Mouse (Mus musculus) limb, embryonic 14.5 days (tissue): ENCODE results near the gene Cst9. TPM values are rescaled to one million over a fixed set of nuclear protein-coding genes. Genes with fewer than 3 reads are reported as not detected.

Experiments
- ATAC-seq: fragments of 200-750 bp; cut with Nextera tagmentation; 2 replicates; pipeline ENCODE4 v1.8.0; 2017; ENCODE audit warnings: low read depth, moderate number of reproducible peaks, moderate TSS enrichment; ENCODE audit not compliant: low FRiP score
- DNase-seq: peaks from one replicate; pipeline ENCODE4 v3.0.0-alpha.2; 2015; ENCODE audit warnings: low spot score
- H3K27ac ChIP-seq: fragments of 300-500 bp; sonication (generic); replicated peaks from 2 replicates; pipeline ENCODE4 v1.5.1; 2014; ENCODE audit warnings: low read depth, mild to moderate bottlenecking, low read length, moderate library complexity, mixed read lengths
- H3K27me3 ChIP-seq: fragments of 300-500 bp; sonication (generic); 2 replicates; pipeline ENCODE4 v1.6.1; 2014; ENCODE audit warnings: low read length, mixed read lengths; ENCODE audit not compliant: control insufficient read depth, insufficient read depth
- H3K36me3 ChIP-seq: fragments of 300-500 bp; sonication (generic); 2 replicates; pipeline ENCODE4 v1.6.1; 2014; ENCODE audit warnings: mild to moderate bottlenecking, low read length, moderate library complexity, mixed read lengths; ENCODE audit not compliant: control insufficient read depth, insufficient read depth
- H3K4me1 ChIP-seq: fragments of 300-500 bp; sonication (generic); 2 replicates; pipeline ENCODE4 v1.6.1; 2014; ENCODE audit warnings: antibody characterized with exemption, low read length, mixed read lengths; ENCODE audit not compliant: control insufficient read depth, insufficient read depth
- H3K4me2 ChIP-seq: fragments of 300-500 bp; sonication (generic); replicated peaks from 2 replicates; pipeline ENCODE4 v1.6.1; 2014; ENCODE audit warnings: low read depth, mild to moderate bottlenecking, low read length, moderate library complexity; ENCODE audit not compliant: severe bottlenecking
- H3K4me3 ChIP-seq: fragments of 300-500 bp; sonication (generic); replicated peaks from 2 replicates; pipeline ENCODE4 v1.5.1; 2014; ENCODE audit warnings: low read length
- H3K9ac ChIP-seq: fragments of 300-500 bp; sonication (generic); 2 replicates; pipeline ENCODE4 v1.6.1; 2014; ENCODE audit warnings: mild to moderate bottlenecking, low read depth, low read length, moderate library complexity; ENCODE audit not compliant: severe bottlenecking
- H3K9me3 ChIP-seq: fragments of 300-500 bp; sonication (generic); 2 replicates; pipeline ENCODE4 v1.6.1; 2016; ENCODE audit warnings: low read length; ENCODE audit not compliant: control insufficient read depth
- POLR2A ChIP-seq: fragments of 200-500 bp; IDR thresholded peaks from 2 replicates; pipeline ENCODE4 v1.8.0; 2012; ENCODE audit warnings: inconsistent platforms, mild to moderate bottlenecking, moderate library complexity, borderline replicate concordance; ENCODE audit not compliant: insufficient read depth, insufficient read length; ENCODE audit errors: extremely low read depth
- WGBS: fragments of 180-500 bp; shearing (Covaris S2); extraction: QIAGEN DNeasy Blood & Tissue Kit; methylation state at CpG from one replicate; pipeline ENCODE4 v1.1.7; 2014; 5-methylcytosine and 5-hydroxymethylcytosine counted together
- polyA plus RNA-seq, 2 experiments: library from polyadenylated mRNA; depleted of rRNA in 1 of 2; stranded (reverse) in 1 of 2; unstranded in 1 of 2; fragments of >200 nt; fragmentation: Nextera tagmentation in 1 of 2; extraction: Ambion mirVana in 1 of 2; gene quantifications; 2 replicates each; pipeline versions ENCODE4 v1.2.1 to v1.2.3; 2012 to 2014

Cst9 gene
- not detected in 2 replicates for polyA plus RNA-seq (2012; rRNA removed)
- polyA plus RNA-seq (2014; fragmentation: Nextera tagmentation; extraction: Ambion mirVana), result not detected in 2 replicates

DNA sequence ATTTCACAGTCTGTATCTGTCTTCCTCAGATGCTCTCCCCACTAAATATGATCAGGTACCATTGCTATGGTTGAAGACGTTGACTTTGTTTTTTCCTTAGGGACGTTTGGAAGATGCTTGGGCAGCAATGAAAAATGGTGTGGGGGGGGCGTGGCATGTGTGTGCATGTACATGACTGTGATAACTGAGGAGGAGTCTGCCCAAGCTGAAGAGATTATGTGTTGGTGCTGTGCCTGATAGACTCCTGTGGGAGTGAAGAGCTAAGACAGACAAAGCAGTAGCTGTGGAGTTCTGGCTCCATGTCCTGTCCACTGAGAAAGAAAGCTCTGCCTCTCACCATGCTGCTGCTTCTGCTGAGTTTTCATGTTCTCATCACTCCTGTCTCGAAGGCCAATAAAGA is at the start of gene Cst9:
TSS of gene Cst9 (plus strand) at position 236 of the 400 bp plus-strand sequence.
- no peak within 1 kb of the TSS for H3K4me2 ChIP-seq
- no peak within 1 kb of the TSS for H3K4me3 ChIP-seq
- no peak within 1 kb of the TSS for H3K27ac ChIP-seq
- 59% methylated on average over 4 of the region's 4 CpGs for WGBS
- H3K9me3 ChIP-seq, result no peaks in the 10 kb centered on the region
- no peaks in the 10 kb centered on the region for H3K4me1 ChIP-seq
- H3K36me3 ChIP-seq, result no peaks in the 10 kb centered on the region
- ATAC-seq (no peak), DNase-seq (no peak)
- no peak within 1 kb of the TSS for H3K9ac ChIP-seq
- no peaks in the 10 kb centered on the region for H3K27me3 ChIP-seq
- TF ChIP-seq POLR2A, result no peak

DNA sequence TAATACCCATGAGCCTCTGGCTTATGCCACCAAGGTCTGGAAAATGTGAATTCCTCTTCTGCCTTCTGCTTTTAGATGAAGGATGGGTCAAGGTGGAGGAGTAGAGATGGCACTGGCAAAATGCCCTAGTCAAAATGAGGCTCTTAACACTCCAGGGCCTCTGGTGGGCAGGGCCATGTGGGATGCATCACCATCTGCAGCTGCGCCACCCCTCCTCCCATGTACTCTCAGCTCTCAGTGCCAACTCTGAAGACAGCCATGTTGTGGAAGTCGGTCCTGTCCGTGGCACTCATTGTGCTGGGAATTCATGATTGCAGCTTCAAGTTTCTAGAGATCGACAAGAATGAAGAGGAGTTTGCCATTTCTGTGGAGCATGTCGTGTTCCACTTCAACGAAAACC is 45.8 kb upstream of the Cst9 start, which contains the start of gene Cst12:
TSS of gene Cst12 (plus strand) at position 220 of the 400 bp plus-strand sequence.
- Histone ChIP-seq H3K36me3 (no peaks in the 10 kb centered on the region), H3K9me3 (no peaks in the 10 kb centered on the region), H3K9ac (no peak within 1 kb of the TSS), H3K4me1 (no peaks in the 10 kb centered on the region), H3K4me3 (no peak within 1 kb of the TSS), H3K27me3 (no peaks in the 10 kb centered on the region), H3K27ac (no peak within 1 kb of the TSS), H3K4me2 (no peak within 1 kb of the TSS)
- DNase-seq (no peak), ATAC-seq (no peak)
- TF ChIP-seq POLR2A, result no peak
- 97% methylated on average over 6 of the region's 6 CpGs for WGBS

DNA sequence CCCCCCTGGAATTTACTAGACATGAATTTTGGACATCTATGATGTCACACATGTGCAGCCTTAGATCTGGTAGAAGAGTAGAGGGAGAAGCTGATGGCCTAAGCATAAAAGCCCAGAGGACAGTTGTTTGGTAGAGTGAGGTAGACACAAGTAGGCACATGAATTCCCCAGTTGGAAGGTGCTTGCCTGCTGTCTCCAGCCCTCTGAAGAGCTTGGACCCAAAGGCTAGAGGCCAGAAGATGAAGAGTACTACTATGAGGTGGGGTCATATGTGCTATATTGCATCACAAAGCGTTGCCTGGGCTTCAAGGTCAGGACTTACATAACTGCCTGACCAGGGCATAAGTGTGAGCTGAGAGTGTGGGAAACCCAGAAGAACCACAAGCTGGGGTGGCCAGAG is 36.5 kb upstream of the Cst9 start, which contains the start of gene Cst8:
TSS of gene Cst8 (plus strand) at position 301 of the 400 bp plus-strand sequence.
- no peaks in the 10 kb centered on the region for H3K36me3 ChIP-seq
- no peak for ATAC-seq
- 89% methylated on average over 1 of the region's 1 CpGs for WGBS
- no peak within 1 kb of the TSS for H3K9ac ChIP-seq
- no peak within 1 kb of the TSS for H3K4me3 ChIP-seq
- H3K9me3 ChIP-seq, result no peaks in the 10 kb centered on the region
- no peak within 1 kb of the TSS for H3K27ac ChIP-seq
- DNase-seq, result no peak
- no peak within 1 kb of the TSS for H3K4me2 ChIP-seq
- no peak for TF ChIP-seq POLR2A
- H3K4me1 ChIP-seq, result no peaks in the 10 kb centered on the region
- no peaks in the 10 kb centered on the region for H3K27me3 ChIP-seq

DNA sequence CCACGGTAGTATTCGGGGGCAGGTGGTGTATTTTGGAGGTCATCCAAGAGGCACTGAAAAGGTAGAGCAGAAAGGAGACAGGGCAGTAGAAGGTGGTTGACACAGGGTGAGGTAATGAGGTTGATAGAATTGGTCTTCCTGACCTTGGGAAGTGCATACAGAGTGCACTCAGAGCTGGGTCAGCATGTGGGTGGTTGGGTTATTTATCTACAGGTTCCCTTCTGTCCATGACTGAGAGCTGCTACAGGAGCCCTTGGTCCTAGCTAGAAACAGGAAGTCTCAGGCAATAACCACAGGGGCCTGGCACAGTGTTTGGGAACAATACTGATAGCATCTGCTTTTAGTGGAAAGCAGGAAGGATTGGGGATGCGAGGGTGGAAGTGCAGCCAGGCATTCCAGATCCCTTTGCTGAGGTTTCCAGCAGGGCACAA is 33.4 kb upstream of the Cst9 start:
- H3K9me3 ChIP-seq, result no peaks in the 10 kb centered on the region
- TF ChIP-seq POLR2A, result no peak
- no peak overlapping the region for H3K4me2 ChIP-seq

DNA sequence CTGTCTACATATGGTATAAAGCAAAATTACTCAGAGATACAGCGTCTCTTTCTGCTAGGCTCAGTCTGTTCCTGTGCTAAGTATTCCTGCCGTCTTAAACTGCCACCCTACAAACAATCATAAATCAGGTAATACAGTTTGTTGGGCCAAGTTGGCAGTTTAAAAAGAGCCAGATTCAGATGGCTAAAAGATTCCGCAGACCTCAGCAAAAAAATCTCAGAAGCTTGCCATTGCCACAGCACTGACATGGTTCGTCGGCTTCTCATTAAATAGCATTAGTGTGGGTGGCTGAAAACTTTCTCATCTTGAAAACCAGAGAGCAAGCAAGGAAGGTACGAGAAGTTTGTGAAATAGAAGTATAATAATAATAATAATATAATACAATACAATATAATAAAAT is 28.3 kb upstream of the Cst9 start:
- ATAC-seq (no peak), DNase-seq (no peak)
- H3K27ac ChIP-seq, result no peak overlapping the region
- H3K4me3 ChIP-seq, result no peak overlapping the region
- H3K4me1 ChIP-seq, result no peaks in the 10 kb centered on the region
- no peak overlapping the region for H3K9ac ChIP-seq
- no peak overlapping the region for H3K4me2 ChIP-seq
- WGBS, result 53% methylated on average over 6 of the region's 6 CpGs
- no peak for TF ChIP-seq POLR2A
- H3K36me3 ChIP-seq, result no peaks in the 10 kb centered on the region
- H3K27me3 ChIP-seq, result no peaks in the 10 kb centered on the region
- H3K9me3 ChIP-seq, result no peaks in the 10 kb centered on the region

More for the DNA sequence above, 33.4 kb upstream of the Cst9 start:
- no peak overlapping the region for H3K9ac ChIP-seq
- no peak overlapping the region for H3K27ac ChIP-seq
- DNase-seq, result no peak
- H3K36me3 ChIP-seq, result no peaks in the 10 kb centered on the region
- no peaks in the 10 kb centered on the region for H3K27me3 ChIP-seq
- 56% methylated on average over 3 of the region's 3 CpGs for WGBS
- H3K4me1 ChIP-seq, result no peaks in the 10 kb centered on the region
- no peak for ATAC-seq
- H3K4me3 ChIP-seq, result no peak overlapping the region

DNA sequence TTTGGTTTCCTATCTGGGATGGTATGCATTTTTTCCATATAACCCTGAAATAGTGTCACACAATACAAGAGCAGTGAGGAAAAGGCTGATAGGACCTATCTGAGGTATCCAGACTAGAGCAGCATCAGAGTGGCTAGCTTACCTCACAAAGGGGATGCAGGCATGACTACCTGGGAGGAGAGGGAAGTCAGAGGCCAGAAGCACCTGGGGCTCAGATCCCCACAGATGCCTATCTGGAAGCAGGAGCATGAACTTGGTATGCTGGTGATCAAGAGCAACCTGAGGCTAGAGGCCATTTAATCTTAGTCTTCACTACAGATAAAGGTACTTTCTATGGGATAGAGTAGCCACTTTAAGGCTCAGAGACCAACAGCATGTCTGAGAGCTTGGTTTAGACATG is 15.0 kb upstream of the Cst9 start, which contains the start of gene Cst13:
TSS of gene Cst13 (plus strand) at position 173 of the 400 bp plus-strand sequence.
- ATAC-seq, result no peak

More for the DNA sequence above, 15.0 kb upstream of the Cst9 start, which contains the start of gene Cst13:
- Histone ChIP-seq H3K4me3 (no peak within 1 kb of the TSS), H3K9ac (no peak within 1 kb of the TSS), H3K27ac (no peak within 1 kb of the TSS), H3K27me3 (no peaks in the 10 kb centered on the region), H3K9me3 (no peaks in the 10 kb centered on the region), H3K4me2 (no peak within 1 kb of the TSS), H3K36me3 (no peaks in the 10 kb centered on the region), H3K4me1 (no peaks in the 10 kb centered on the region)
- no peak for TF ChIP-seq POLR2A
- DNase-seq, result no peak
